Mouse (Mus musculus): ENCODE measurements around the gene Metrn. TPM values are rescaled to one million over a fixed set of nuclear protein-coding genes. Genes with fewer than 3 reads are reported as not detected.

Gene Metrn
- polyA plus RNA-seq, 1 experiment from 2014 or later = 20.3 TPM

DNA sequence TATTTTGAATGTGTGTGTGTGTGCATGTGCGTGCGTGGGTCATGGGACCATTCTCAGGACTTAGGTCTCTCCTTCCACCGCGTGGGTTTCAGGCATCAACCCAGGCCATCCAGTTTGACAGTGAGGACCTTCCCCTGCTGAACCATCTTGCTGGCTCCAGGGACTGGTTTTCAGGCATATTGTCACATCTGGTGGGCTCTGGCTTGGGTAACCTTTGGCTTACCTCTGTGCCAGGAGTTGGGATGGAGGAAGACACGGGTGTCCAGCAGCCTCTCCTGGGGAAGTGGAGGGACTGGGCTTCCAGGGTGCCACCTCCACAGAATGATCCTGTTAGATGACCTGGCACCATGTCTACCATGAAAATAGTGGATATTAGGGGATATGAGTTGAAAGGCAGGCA, 19.0 kb downstream of the Metrn start:
- DNase-seq (ENCODE audit: low spot score) (no peak), ATAC-seq (replicated peaks; ENCODE audit: low FRiP score) (no peak)
- Histone ChIP-seq H3K9ac (ENCODE audit: low read length) (no peak overlapping the region), H3K4me3 (ENCODE audit: low read depth, low read length) (no peak overlapping the region), H3K27ac (ENCODE audit: low read depth, low read length) (no peak overlapping the region), H3K4me1 (replicated peaks; ENCODE audit: control insufficient read depth, insufficient read depth, low read length) (peaks cover 7% of the 10 kb centered on the region; the same call in 1 of the 2 replicates), H3K9me3 (ENCODE audit: control insufficient read depth, low read length) (no peaks in the 10 kb centered on the region), H3K27me3 (ENCODE audit: control insufficient read depth, insufficient read depth, low read length) (no peaks in the 10 kb centered on the region), H3K4me2 (ENCODE audit: low read depth, low read length, severe bottlenecking) (no peak overlapping the region), H3K36me3 (ENCODE audit: control insufficient read depth, insufficient read depth, low read length) (no peaks in the 10 kb centered on the region)
- WGBS = 96% methylated on average over 5 of the region's 5 CpGs

DNA sequence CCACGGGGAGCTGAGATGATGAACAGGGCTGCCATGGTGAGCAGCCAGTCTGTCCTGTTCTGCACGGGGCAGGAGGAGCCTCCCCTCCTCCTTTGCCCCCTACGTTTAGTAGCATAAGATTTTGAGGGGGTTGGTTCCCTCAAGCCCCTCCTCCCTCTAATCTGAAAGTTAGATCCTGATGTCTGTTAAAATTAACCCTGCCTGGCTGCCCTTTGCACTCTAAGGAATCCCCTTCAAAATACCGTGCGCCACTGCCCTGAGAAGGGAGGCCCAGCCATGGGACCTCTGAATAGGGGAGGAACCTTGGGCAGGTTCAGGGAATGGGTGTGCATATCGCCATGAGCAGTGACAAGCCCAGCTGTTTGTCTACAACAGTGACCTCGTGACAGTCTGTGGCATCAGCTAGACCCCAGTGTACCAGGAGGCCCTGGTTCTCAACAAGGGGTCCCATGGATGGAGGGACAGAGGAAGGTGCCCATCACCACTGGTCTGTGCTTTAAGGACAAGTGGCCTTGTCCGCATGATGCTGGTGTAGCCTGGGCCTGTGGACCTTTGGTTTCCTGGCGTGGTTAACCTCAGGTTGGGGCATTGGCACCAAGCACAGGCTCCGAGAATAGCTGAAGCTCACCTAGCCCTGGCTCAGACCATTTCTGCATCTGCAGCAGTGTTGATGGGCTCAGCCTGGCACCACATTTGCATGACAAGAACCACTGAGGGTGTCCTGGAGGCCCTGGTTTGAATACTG, 21.4 kb downstream of the Metrn start:
- WGBS = 82% methylated on average over 10 of the region's 10 CpGs
- no peak for DNase-seq (ENCODE audit: low spot score)
- Histone ChIP-seq H3K4me3 (ENCODE audit: low read depth, low read length) (no peak overlapping the region), H3K27me3 (ENCODE audit: control insufficient read depth, insufficient read depth, low read length) (no peaks in the 10 kb centered on the region), H3K36me3 (ENCODE audit: control insufficient read depth, insufficient read depth, low read length) (no peaks in the 10 kb centered on the region), H3K9ac (ENCODE audit: low read length) (no peak overlapping the region), H3K9me3 (ENCODE audit: control insufficient read depth, low read length) (no peaks in the 10 kb centered on the region), H3K4me1 (replicated peaks; ENCODE audit: control insufficient read depth, insufficient read depth, low read length) (peaks cover 7% of the 10 kb centered on the region; the same call in 1 of the 2 replicates), H3K4me2 (ENCODE audit: low read depth, low read length, severe bottlenecking) (no peak overlapping the region), H3K27ac (ENCODE audit: low read depth, low read length) (no peak overlapping the region)
- ATAC-seq (replicated peaks; ENCODE audit: low FRiP score) = no peak

DNA sequence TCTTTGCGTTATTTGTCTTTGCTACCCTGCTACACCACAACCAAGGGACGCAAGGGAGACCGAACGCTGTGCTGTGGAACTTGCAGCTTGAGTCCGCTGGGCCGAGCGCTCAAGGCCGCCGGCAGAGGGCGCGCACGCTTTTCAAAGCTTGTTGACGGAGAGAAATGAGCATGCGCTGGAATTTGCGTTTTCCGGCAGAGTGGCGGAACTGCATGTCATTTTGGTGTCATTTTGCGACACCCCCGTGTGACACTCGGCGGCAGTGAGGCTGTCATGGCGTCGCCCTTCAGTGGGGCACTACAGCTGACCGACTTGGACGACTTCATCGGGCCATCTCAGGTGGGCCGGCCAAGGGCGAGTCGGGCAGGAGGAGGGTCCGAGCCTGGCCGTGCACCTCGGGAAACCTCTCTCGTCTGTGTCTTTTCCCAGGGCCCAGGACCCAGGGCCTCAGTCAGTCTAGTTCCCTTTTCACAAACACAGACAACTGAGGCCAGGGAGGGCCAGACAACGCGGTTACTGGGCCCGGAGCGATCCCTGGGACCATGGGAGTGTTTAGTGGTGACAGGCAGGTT, 23.3 kb downstream of the Metrn start, which contains the start of gene Narfl:
Gene Narfl, plus strand, starts transcription at position 228 of the 572 bp plus-strand sequence.
- peak within 1 kb of the TSS; percentile 81 for H3K9ac ChIP-seq (ENCODE audit: low read length)
- peak; percentile 100 for DNase-seq (ENCODE audit: low spot score)
- H3K36me3 ChIP-seq (ENCODE audit: control insufficient read depth, insufficient read depth, low read length) = no peaks in the 10 kb centered on the region
- peak within 1 kb of the TSS; percentile 89 for H3K4me2 ChIP-seq (ENCODE audit: low read depth, low read length, severe bottlenecking)
- peak within 1 kb of the TSS; percentile 66 for H3K4me3 ChIP-seq (ENCODE audit: low read depth, low read length)
- H3K9me3 ChIP-seq (ENCODE audit: control insufficient read depth, low read length) = no peaks in the 10 kb centered on the region
- no peak within 1 kb of the TSS for H3K27ac ChIP-seq (ENCODE audit: low read depth, low read length)
- no peaks in the 10 kb centered on the region for H3K27me3 ChIP-seq (ENCODE audit: control insufficient read depth, insufficient read depth, low read length)
- ATAC-seq (replicated peaks; ENCODE audit: low FRiP score) = peak; percentile 79
- H3K4me1 ChIP-seq (replicated peaks; ENCODE audit: control insufficient read depth, insufficient read depth, low read length) = peaks cover 7% of the 10 kb centered on the region; the same call in 1 of the 2 replicates
- WGBS = under 1% methylated on average over 37 of the region's 37 CpGs

DNA sequence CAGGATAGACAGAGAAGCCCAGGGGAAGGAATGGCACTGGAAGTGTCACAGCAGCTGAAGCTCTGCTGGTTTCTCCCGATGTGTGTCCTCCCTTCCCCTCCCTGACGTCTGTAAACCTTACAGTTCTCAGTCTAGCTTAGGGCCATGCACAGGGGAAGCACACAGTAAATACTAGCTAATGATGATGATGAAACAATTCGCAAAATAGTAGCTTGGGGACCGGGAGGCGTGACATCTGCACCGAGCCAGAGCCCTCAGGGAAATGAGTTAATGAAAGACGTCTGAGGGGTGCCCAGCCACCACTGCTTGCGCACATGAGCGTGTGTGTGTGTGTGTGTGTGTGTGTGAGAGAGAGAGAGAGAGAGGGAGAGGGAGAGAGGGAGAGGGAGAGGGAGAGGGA, 27.6 kb downstream of the Metrn start:
- no peak for DNase-seq (ENCODE audit: low spot score)

DNA sequence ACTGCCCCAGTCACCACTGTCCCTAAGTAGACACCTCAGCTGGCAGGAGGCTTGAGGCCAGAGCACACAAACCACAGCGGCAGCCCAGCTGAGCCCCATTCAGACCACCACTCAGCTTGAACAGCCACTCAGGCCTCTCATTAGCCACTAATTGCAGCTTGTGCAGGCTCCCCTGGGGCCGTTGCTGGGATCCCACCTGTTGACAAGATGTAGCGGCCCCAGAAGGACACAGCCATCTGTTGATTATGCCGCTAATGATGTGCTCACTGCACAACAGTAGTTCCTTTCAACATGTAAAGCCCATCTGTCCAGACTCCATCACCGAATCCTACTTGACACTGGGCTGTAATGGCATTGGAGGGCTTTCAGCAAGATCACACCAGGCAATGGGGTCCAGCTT, 31.1 kb downstream of the Metrn start:
- H3K4me1 ChIP-seq (replicated peaks; ENCODE audit: control insufficient read depth, insufficient read depth, low read length) = 0 out of 2 replicates have a peak, but pooled peaks cover 2% of the 10 kb centered on the region
- ATAC-seq (replicated peaks; ENCODE audit: low FRiP score) (peak; percentile 83), DNase-seq (ENCODE audit: low spot score) (peak; percentile 85)

More for the DNA sequence above, 27.6 kb downstream of the Metrn start:
- no peak overlapping the region for H3K4me2 ChIP-seq (ENCODE audit: low read depth, low read length, severe bottlenecking)
- no peak for ATAC-seq (replicated peaks; ENCODE audit: low FRiP score)
- H3K27me3 ChIP-seq (ENCODE audit: control insufficient read depth, insufficient read depth, low read length) = peaks cover 4% of the 10 kb centered on the region; the same call in 1 of the 2 replicates
- WGBS = 55% methylated on average over 9 of the region's 9 CpGs
- no peak overlapping the region for H3K4me3 ChIP-seq (ENCODE audit: low read depth, low read length)
- H3K4me1 ChIP-seq (replicated peaks; ENCODE audit: control insufficient read depth, insufficient read depth, low read length) = peaks cover 5% of the 10 kb centered on the region; the same call in 1 of the 2 replicates
- H3K9me3 ChIP-seq (ENCODE audit: control insufficient read depth, low read length) = no peaks in the 10 kb centered on the region
- H3K36me3 ChIP-seq (ENCODE audit: control insufficient read depth, insufficient read depth, low read length) = no peaks in the 10 kb centered on the region
- H3K27ac ChIP-seq (ENCODE audit: low read depth, low read length) = no peak overlapping the region
- H3K9ac ChIP-seq (ENCODE audit: low read length) = no peak overlapping the region

DNA sequence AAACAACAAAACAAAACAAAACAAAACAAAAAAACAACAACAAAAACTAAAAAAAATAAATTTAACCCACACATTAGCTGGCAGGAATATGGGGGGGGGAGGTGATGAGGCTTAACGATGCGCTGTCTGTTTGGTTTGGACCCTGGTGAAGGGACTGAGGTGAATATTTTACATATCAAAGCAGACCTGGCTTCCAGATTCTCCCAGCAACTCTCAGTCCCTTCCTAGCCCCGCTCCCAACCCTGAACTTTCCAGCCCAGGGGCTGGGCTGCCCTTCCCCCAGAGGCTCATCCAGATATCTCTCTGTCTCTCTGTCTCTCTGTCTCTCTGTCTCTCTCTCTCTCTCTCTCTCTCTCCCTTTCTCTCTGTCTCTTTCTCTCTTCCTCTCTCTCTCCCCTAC, 34.3 kb downstream of the Metrn start:
- no peak overlapping the region for H3K9ac ChIP-seq (ENCODE audit: low read length)
- H3K9me3 ChIP-seq (ENCODE audit: control insufficient read depth, low read length) = no peaks in the 10 kb centered on the region
- WGBS = 45% methylated on average over 3 of the region's 3 CpGs
- H3K4me1 ChIP-seq (replicated peaks; ENCODE audit: control insufficient read depth, insufficient read depth, low read length) = 0 out of 2 replicates have a peak, but pooled peaks cover 2% of the 10 kb centered on the region
- 0 out of 2 replicates have a peak, but pooled peaks cover 2% of the 10 kb centered on the region for H3K27me3 ChIP-seq (ENCODE audit: control insufficient read depth, insufficient read depth, low read length)
- no peak overlapping the region for H3K4me3 ChIP-seq (ENCODE audit: low read depth, low read length)
- no peak overlapping the region for H3K4me2 ChIP-seq (ENCODE audit: low read depth, low read length, severe bottlenecking)
- H3K27ac ChIP-seq (ENCODE audit: low read depth, low read length) = no peak overlapping the region
- no peak for DNase-seq (ENCODE audit: low spot score)
- no peaks in the 10 kb centered on the region for H3K36me3 ChIP-seq (ENCODE audit: control insufficient read depth, insufficient read depth, low read length)
- ATAC-seq (replicated peaks; ENCODE audit: low FRiP score) = no peak

More for the DNA sequence above, 31.1 kb downstream of the Metrn start:
- WGBS = 22% methylated on average over 5 of the region's 5 CpGs
- Histone ChIP-seq H3K9ac (ENCODE audit: low read length) (no peak overlapping the region), H3K36me3 (ENCODE audit: control insufficient read depth, insufficient read depth, low read length) (no peaks in the 10 kb centered on the region), H3K9me3 (ENCODE audit: control insufficient read depth, low read length) (no peaks in the 10 kb centered on the region), H3K27me3 (ENCODE audit: control insufficient read depth, insufficient read depth, low read length) (peaks cover 4% of the 10 kb centered on the region; the same call in 1 of the 2 replicates), H3K4me2 (ENCODE audit: low read depth, low read length, severe bottlenecking) (no peak overlapping the region), H3K4me3 (ENCODE audit: low read depth, low read length) (no peak overlapping the region), H3K27ac (ENCODE audit: low read depth, low read length) (no peak overlapping the region)

DNA sequence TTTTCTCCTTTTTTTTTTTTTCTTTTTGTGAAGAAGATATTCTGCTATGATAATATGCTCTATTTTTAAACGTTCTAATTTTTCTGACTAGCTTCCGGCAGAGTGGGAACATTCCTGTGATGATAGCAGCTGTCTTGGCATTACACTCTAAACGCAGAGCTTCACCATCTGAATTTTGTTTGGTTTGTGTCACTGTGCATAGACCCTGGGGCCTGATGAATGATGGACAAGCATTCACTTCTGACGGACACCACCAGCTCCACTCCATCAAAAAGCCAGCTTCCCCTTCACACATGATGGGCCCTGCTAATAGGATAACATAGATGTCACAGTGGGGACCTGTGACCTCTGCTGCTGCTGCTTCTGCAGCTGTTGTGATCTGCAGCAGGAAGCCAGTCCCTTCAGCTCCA, 35.4 kb downstream of the Metrn start:
- Histone ChIP-seq H3K27ac (ENCODE audit: low read depth, low read length) (no peak overlapping the region), H3K27me3 (ENCODE audit: control insufficient read depth, insufficient read depth, low read length) (no peaks in the 10 kb centered on the region), H3K4me1 (replicated peaks; ENCODE audit: control insufficient read depth, insufficient read depth, low read length) (0 out of 2 replicates have a peak, but pooled peaks cover 2% of the 10 kb centered on the region), H3K9ac (ENCODE audit: low read length) (no peak overlapping the region), H3K36me3 (ENCODE audit: control insufficient read depth, insufficient read depth, low read length) (no peaks in the 10 kb centered on the region), H3K4me3 (ENCODE audit: low read depth, low read length) (no peak overlapping the region), H3K4me2 (ENCODE audit: low read depth, low read length, severe bottlenecking) (no peak overlapping the region), H3K9me3 (ENCODE audit: control insufficient read depth, low read length) (no peaks in the 10 kb centered on the region)
- WGBS = 66% methylated on average over 4 of the region's 4 CpGs
- no peak for ATAC-seq (replicated peaks; ENCODE audit: low FRiP score)
- no peak for DNase-seq (ENCODE audit: low spot score)

DNA sequence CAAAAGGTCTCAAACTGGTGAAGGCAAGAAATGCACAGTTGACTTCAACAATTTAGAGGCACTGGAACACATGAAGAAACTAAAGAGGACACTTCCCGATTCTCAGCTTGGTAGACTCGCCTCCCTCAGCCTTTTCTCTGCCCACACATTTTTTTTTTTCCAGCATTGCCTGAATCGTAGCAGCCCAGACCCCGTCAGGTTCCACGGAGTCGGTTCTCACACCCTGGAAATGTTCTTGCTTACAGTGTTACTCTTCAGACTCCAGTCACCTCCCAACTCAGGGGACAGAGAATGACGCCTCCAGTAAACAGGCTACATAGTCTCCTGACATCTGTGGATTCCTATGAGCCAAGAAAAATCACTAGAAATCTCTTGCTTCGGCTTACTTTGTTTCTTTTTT, 36.8 kb downstream of the Metrn start:
- Histone ChIP-seq H3K27me3 (ENCODE audit: control insufficient read depth, insufficient read depth, low read length) (no peaks in the 10 kb centered on the region), H3K4me3 (ENCODE audit: low read depth, low read length) (no peak overlapping the region), H3K9me3 (ENCODE audit: control insufficient read depth, low read length) (no peaks in the 10 kb centered on the region), H3K36me3 (ENCODE audit: control insufficient read depth, insufficient read depth, low read length) (no peaks in the 10 kb centered on the region), H3K9ac (ENCODE audit: low read length) (no peak overlapping the region), H3K27ac (ENCODE audit: low read depth, low read length) (no peak overlapping the region), H3K4me2 (ENCODE audit: low read depth, low read length, severe bottlenecking) (no peak overlapping the region), H3K4me1 (replicated peaks; ENCODE audit: control insufficient read depth, insufficient read depth, low read length) (no peaks in the 10 kb centered on the region)
- ATAC-seq (replicated peaks; ENCODE audit: low FRiP score) = no peak
- WGBS = 79% methylated on average over 8 of the region's 8 CpGs
- DNase-seq (ENCODE audit: low spot score) = no peak
